Mouse (Mus musculus) thymus, postnatal 14 days (tissue): ENCODE results near the gene Mylpf.

ENCODE experiments used
- DNase-seq: peaks from one replicate; pipeline ENCODE4 v3.0.0; 2021

Mylpf gene

DNA sequence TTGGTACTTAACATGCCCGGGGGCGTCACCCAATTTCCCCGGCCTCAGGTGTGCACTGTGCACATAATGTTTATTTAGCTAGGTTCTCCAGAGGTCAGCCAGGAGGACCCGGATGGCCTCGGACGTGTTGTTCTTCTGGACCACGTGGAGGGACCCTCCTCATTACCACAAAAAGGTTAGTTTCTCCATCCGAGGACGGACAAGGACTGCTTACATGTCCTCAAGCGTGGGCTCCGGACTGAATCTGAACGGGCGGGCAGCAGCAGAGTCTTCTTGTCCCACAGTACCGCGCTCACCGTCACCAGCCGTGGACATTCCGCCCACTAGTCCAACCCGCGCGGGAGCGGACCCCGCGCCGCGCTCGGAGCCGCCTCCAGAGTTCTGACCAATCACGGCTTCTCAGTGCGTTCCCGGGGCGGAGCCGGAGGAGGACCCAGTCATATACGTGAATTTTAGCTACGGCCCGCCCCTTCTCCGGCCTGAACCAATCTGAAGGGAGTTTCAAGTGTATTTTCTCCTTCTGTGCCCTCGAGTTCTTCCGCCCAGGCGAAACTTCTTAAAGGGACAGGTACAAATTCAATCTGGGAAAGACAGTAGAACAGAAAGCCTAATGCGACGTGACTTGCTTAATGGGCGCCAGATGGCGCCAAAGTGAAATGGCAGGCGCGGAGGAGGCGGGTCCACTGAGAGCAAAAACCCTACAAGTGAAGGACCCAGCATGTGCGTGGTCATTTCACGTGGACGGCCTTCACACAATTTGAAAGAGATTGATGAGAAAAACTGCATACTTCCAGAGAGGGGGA is 51.8 kb downstream of the Mylpf start, which contains the start of gene Dctpp1:
Gene Dctpp1 (minus strand): TSS at position 401 of the 803 bp plus-strand sequence.
- DNase-seq: peak; percentile 97

DNA sequence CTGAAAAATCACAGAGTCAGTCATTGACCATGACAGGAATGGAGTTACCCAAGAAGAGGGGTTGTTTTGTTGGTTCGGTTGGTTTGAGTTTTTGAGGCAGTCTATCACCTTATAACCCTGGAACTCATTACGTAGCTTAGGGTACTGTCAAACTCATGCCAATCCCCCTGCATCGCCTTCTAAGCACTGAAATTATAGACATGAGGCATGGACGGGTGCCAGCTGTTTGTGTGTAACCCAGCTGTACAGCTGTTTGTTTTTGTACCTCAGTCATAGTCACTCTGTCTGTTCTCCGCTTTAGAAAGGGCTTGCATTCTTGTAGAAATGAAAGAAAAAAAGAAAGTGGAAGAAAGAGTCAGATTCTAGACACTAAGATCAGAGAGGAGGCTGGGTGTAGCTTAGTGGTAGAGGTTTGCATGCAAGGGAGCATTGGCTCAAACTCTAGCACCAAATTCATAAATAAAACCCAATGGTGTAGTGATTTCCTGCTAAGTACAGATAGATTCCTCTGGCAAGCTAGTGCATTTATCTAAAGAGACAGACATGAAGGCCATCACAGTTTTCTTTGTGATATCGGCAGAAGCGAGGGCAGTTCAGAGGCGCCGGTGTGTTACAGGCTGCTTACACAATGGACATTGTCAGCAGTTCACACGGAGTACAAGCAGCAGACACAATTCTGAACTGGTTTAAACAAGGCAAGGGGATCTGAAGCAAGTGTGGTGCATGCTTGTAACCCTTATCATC is 53.7 kb downstream of the Mylpf start:
- no peak for DNase-seq

DNA sequence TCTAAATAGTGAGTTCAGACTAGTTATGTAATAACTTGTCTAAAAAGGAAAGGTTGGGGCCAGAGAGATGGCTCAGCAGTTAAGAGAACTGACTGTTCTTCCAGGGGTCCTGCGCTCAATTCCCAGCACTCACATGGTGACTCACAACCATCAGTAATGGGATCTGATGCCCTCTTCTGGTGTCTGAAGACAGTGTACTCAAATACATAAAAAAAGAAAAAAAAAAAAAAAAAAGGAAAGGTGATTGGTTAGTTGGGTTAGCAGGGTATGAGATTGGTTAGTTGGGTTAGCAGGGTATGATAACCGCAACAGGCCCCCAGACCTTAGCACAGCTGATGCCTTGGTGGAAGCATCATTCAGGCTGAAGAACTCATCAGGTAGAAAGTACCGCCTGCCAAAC is 54.8 kb downstream of the Mylpf start:
- no peak for DNase-seq
